ENCODE assay signal across 9 mouse cellular contexts in the genomic region with DNA sequence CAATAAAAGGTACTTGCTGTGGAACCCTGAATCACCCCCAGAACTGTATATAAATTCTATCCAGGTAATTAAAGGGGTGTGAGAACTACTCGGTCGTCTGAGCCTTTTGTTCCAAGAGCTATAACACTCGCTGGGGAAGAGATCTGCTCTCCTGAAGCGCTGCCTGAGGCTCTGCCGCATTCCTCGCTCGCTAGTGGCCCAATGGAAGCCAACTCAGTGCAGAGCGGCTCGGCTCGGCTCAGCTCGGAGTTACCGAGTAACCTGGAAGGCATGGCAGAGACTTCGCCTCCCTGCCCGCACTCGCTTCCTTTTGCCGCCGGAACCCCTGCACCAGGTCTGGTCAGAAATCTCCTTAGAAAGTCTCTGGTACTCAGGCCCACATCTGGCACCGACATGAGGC. TPM values are rescaled to one million over a fixed set of nuclear protein-coding genes. Genes with fewer than 3 reads are reported as not detected.
DNase-seq lines count a peak whose midpoint lies in the region; ATAC-seq and TF ChIP-seq lines count a peak whose summit lies in the region.
"Had no signal": no experiment of that assay in that cellular context is flagged by ENCODE, and none has a peak within 500 bp of the region (broad histone marks: within the 10 kb centered on the region; RNA-seq: fewer than 3 reads in every experiment).

No protein-coding gene starts in this region.

- no peak for ATAC-seq in lung, embryonic 14.5 days (ENCODE audit: insufficient read depth)
- ATAC-seq in hindbrain, embryonic 14.5 days (ENCODE audit: low FRiP score): no peak
- no peak for ATAC-seq in stomach, embryonic 16.5 days (ENCODE audit: insufficient read depth, low FRiP score)

- no peak overlapping the region for H3K9ac ChIP-seq in lung, embryonic 14.5 days
- 0 out of 2 replicates have a peak overlapping the region, but pooled peaks have one; percentile 8 for H3K9ac ChIP-seq in hindbrain, embryonic 14.5 days
- peak overlapping the region; percentile 54; the same call in 1 of the 2 replicates for H3K9ac ChIP-seq in stomach, embryonic 16.5 days (ENCODE audit: low read length)

- 19% methylated on average over 18 of the region's 18 CpGs for WGBS in lung, embryonic 14.5 days
- WGBS in hindbrain, embryonic 14.5 days: 15% methylated on average over 18 of the region's 18 CpGs
- WGBS in stomach, embryonic 16.5 days: 9% methylated on average over 18 of the region's 18 CpGs

- no peak overlapping the region for H3K27ac ChIP-seq in lung, embryonic 14.5 days (ENCODE audit: low read depth)
- H3K27ac ChIP-seq in hindbrain, embryonic 14.5 days: no peak overlapping the region
- H3K27ac ChIP-seq in stomach, embryonic 16.5 days (ENCODE audit: low read length): no peak overlapping the region

- DNase-seq in lung, embryonic 14.5 days: peak; percentile 53
- DNase-seq in lung, postnatal 10 days: no peak
- DNase-seq in hindbrain, embryonic 14.5 days (ENCODE audit: low spot score): no peak
- peak; percentile 25 for DNase-seq in liver
- DNase-seq in cerebellum, adult 9-11 months: no peak
- no peak for DNase-seq in urinary bladder, postnatal 4 days (ENCODE audit: low spot score in 2 of 2)
- DNase-seq in thymus, postnatal 36 days: no peak

- H3K9me3 ChIP-seq in lung, embryonic 14.5 days (ENCODE audit: low read depth, low read length): no peaks in the 10 kb centered on the region
- H3K9me3 ChIP-seq in hindbrain, embryonic 14.5 days (ENCODE audit: control insufficient read depth, low read length): no peaks in the 10 kb centered on the region
- H3K9me3 ChIP-seq in stomach, embryonic 16.5 days (replicated peaks; ENCODE audit: control insufficient read depth, low read length): no peaks in the 10 kb centered on the region

- no peaks in the 10 kb centered on the region for H3K36me3 ChIP-seq in lung, embryonic 14.5 days (ENCODE audit: insufficient read depth)
- no peaks in the 10 kb centered on the region for H3K36me3 ChIP-seq in hindbrain, embryonic 14.5 days (replicated peaks; ENCODE audit: control insufficient read depth, insufficient read depth)
- no peaks in the 10 kb centered on the region for H3K36me3 ChIP-seq in stomach, embryonic 16.5 days (ENCODE audit: control insufficient read depth, insufficient read depth, low read length)
- H3K36me3 ChIP-seq: G1E had no signal

- H3K4me3 ChIP-seq in lung, embryonic 14.5 days (ENCODE audit: low read depth, low read length): no peak overlapping the region
- H3K4me3 ChIP-seq in hindbrain, embryonic 14.5 days (replicated peaks; ENCODE audit: low read length): no peak overlapping the region
- H3K4me3 ChIP-seq in stomach, embryonic 16.5 days (replicated peaks; ENCODE audit: low read length): peak overlapping the region; percentile 14

- H3K4me2 ChIP-seq in lung, embryonic 14.5 days: peak overlapping the region; percentile 49
- peak overlapping the region; percentile 20 for H3K4me2 ChIP-seq in hindbrain, embryonic 14.5 days (replicated peaks)
- H3K4me2 ChIP-seq in stomach, embryonic 16.5 days (ENCODE audit: low read depth, low read length): peak overlapping the region; percentile 44

- no peak for TF ChIP-seq CTCF in lung, embryonic 14.5 days (IDR thresholded peaks at IDR 0.05; ENCODE audit: low read depth)

- no peaks in the 10 kb centered on the region for H3K4me1 ChIP-seq in lung, embryonic 14.5 days (ENCODE audit: insufficient read depth)
- H3K4me1 ChIP-seq in hindbrain, embryonic 14.5 days (replicated peaks; ENCODE audit: control insufficient read depth, insufficient read depth, low read length): 0 out of 2 replicates have a peak, but pooled peaks cover 4% of the 10 kb centered on the region
- no peaks in the 10 kb centered on the region for H3K4me1 ChIP-seq in stomach, embryonic 16.5 days (ENCODE audit: control insufficient read depth, insufficient read depth, low read length)

- no peaks in the 10 kb centered on the region for H3K27me3 ChIP-seq in lung, embryonic 14.5 days (ENCODE audit: insufficient read depth, low read length)
- H3K27me3 ChIP-seq in hindbrain, embryonic 14.5 days (ENCODE audit: control insufficient read depth, insufficient read depth, low read length): no peaks in the 10 kb centered on the region
- H3K27me3 ChIP-seq in stomach, embryonic 16.5 days (ENCODE audit: control insufficient read depth, insufficient read depth, low read length): no peaks in the 10 kb centered on the region

RNA-seq across cellular contexts. Expression of a gene that starts 36.5 kb away (rescaled TPM):
- 14.2 and 16.9 TPM in 2 replicates for polyA plus RNA-seq in lung, embryonic 14.5 days (2014; fragmentation: Nextera tagmentation; extraction: Ambion mirVana)
- polyA plus RNA-seq in hindbrain, embryonic 14.5 days (2014; fragmentation: Nextera tagmentation; extraction: Ambion mirVana): 22.2 and 22.9 TPM in 2 replicates
- polyA plus RNA-seq in stomach, embryonic 16.5 days (2015; fragmentation: Nextera tagmentation; extraction: Ambion mirVana): 10.4 and 10.9 TPM in 2 replicates

RNA-seq across cellular contexts. Expression of a gene that starts 56.7 kb away (rescaled TPM):
- 58.8 and 65.1 TPM in 2 replicates for polyA plus RNA-seq in lung, embryonic 14.5 days (2014; fragmentation: Nextera tagmentation; extraction: Ambion mirVana)
- polyA plus RNA-seq in hindbrain, embryonic 14.5 days (2014; fragmentation: Nextera tagmentation; extraction: Ambion mirVana): 50.2 and 57.4 TPM in 2 replicates
- polyA plus RNA-seq in stomach, embryonic 16.5 days (2015; fragmentation: Nextera tagmentation; extraction: Ambion mirVana): 26.2 and 33.1 TPM in 2 replicates

Comparison
In these comparisons a context has a peak if more than half of its experiments do, and no peak if none do; other contexts are left out.
1. DNase-seq: peak in lung, embryonic 14.5 days (single experiment) and liver (single experiment); none in lung, postnatal 10 days (single experiment), hindbrain, embryonic 14.5 days (single experiment), cerebellum, adult 9-11 months (single experiment), urinary bladder, postnatal 4 days (0 of 2) and thymus, postnatal 36 days (0 of 2).
2. Peak in every context shown above with its lines, with median percentiles within 50 percentile points of each other: H3K4me2 ChIP-seq.